Mouse (Mus musculus) gastrocnemius, adult 2 months (tissue): ENCODE data around the gene Ogfod3. TPM values are rescaled to one million over a fixed set of nuclear protein-coding genes. Genes with fewer than 3 reads are reported as not detected.
A peak's percentile ranks its signal among the peaks of the same experiment; 100 is the strongest.

Experiments
- DNase-seq: peaks from one replicate; pipeline ENCODE4 v3.0.0; 2022
- H3K27ac ChIP-seq: fragments of 200-600 bp; 2 replicates; pipeline ENCODE4 v1.8.1; 2022; ENCODE audit warnings: mild to moderate bottlenecking
- H3K4me3 ChIP-seq: fragments of 200-600 bp; 2 replicates; pipeline ENCODE4 v1.8.1; 2022; ENCODE audit warnings: mild to moderate bottlenecking, moderate library complexity
- CTCF ChIP-seq: fragments of 200-600 bp; IDR thresholded peaks from 2 replicates; pipeline ENCODE4 v1.8.1; 2022; ENCODE audit warnings: antibody characterized with exemption, mild to moderate bottlenecking, moderate library complexity
- intact Hi-C: fragments of 180-260 bp; cut with DNase I; formaldehyde crosslinking; loops from one replicate; pipeline ENCODE4 v1.15.1; 2025
- total RNA-seq, 2 experiments: library from RNA; stranded (reverse); gene quantifications; 2 replicates each; pipeline ENCODE4 v1.2.3; 2021

The Ogfod3 gene
- total RNA-seq, 2 experiments from 2014 or later, result 11.4 to 14.1 TPM

- TF ChIP-seq CTCF, result peak; percentile 83
- intact Hi-C loops, result no loop called here
- Histone ChIP-seq H3K27ac (no peak overlapping the region; the same call in 1 of the 2 replicates), H3K4me3 (no peak overlapping the region)
- DNase-seq, result peak; percentile 65
Measured at GRCm38 (mm10) chr11:121176285-121177270, 27.9 kb downstream of the Ogfod3 start.

- intact Hi-C loops, result no loop called here
- DNase-seq, result no peak
- no peak overlapping the region for H3K4me3 ChIP-seq
- TF ChIP-seq CTCF, result no peak
- H3K27ac ChIP-seq, result peak overlapping the region; percentile 71
Measured at GRCm38 (mm10) chr11:121174234-121174633, 30.3 kb downstream of the Ogfod3 start.

GRCm38 (mm10) chr11:121173203-121173602 lies 31.3 kb downstream of the Ogfod3 start:
- intact Hi-C loops, result no loop called here
- TF ChIP-seq CTCF, result no peak
- Histone ChIP-seq H3K4me3 (no peak overlapping the region), H3K27ac (peak overlapping the region; percentile 71)
- DNase-seq, result peak; percentile 73

- DNase-seq, result no peak
- H3K4me3 ChIP-seq, result no peak overlapping the region
- peak overlapping the region; percentile 76 for H3K27ac ChIP-seq
- no peak for TF ChIP-seq CTCF
- intact Hi-C loops, result no loop called here
Measured at GRCm38 (mm10) chr11:121163751-121164150, 40.8 kb downstream of the Ogfod3 start.

GRCm38 (mm10) chr11:121160636-121161346 lies 43.7 kb downstream of the Ogfod3 start:
- DNase-seq, result peak; percentile 90
- H3K27ac ChIP-seq, result peak overlapping the region; percentile 88
- peak overlapping the region; percentile 48 for H3K4me3 ChIP-seq
- intact Hi-C loops, result no loop called here
- TF ChIP-seq CTCF, result no peak

- TF ChIP-seq CTCF, result no peak
- DNase-seq, result no peak
- peak within 1 kb of the TSS; percentile 88 for H3K27ac ChIP-seq
- peak within 1 kb of the TSS; percentile 48 for H3K4me3 ChIP-seq
- intact Hi-C loops, result no loop called here
Measured at GRCm38 (mm10) chr11:121159971-121160370, 44.5 kb downstream of the Ogfod3 start, which contains the start of gene Uts2r. TSS of gene Uts2r (plus strand) at chr11:121160271.

- Histone ChIP-seq H3K27ac (peak overlapping the region; percentile 89), H3K4me3 (peak overlapping the region; percentile 74)
- no peak for TF ChIP-seq CTCF
- intact Hi-C loops, result no loop called here
- DNase-seq, result peak; percentile 93
Measured at GRCm38 (mm10) chr11:121156411-121156891, 48.1 kb downstream of the Ogfod3 start.

GRCm38 (mm10) chr11:121154203-121154602 lies 50.3 kb downstream of the Ogfod3 start:
- Histone ChIP-seq H3K27ac (no peak overlapping the region), H3K4me3 (no peak overlapping the region)
- no peak for TF ChIP-seq CTCF
- intact Hi-C loops, result no loop called here
- no peak for DNase-seq

- no peak for DNase-seq
- TF ChIP-seq CTCF, result peak; percentile 41
- intact Hi-C loops, result no loop called here
- Histone ChIP-seq H3K4me3 (no peak overlapping the region), H3K27ac (no peak overlapping the region)
Measured at GRCm38 (mm10) chr11:121148193-121148592, 56.3 kb downstream of the Ogfod3 start.

- no peak for DNase-seq
- Histone ChIP-seq H3K4me3 (no peak within 1 kb of the TSS), H3K27ac (no peak within 1 kb of the TSS)
- intact Hi-C loops, result no loop called here
- TF ChIP-seq CTCF, result no peak
Measured at GRCm38 (mm10) chr11:121145865-121146264, 58.6 kb downstream of the Ogfod3 start, which contains the start of gene Tex19.1. TSS of gene Tex19.1 (plus strand) at chr11:121146143.

GRCm38 (mm10) chr11:121143325-121144015 lies 61.0 kb downstream of the Ogfod3 start:
- DNase-seq, result no peak
- H3K4me3 ChIP-seq, result no peak overlapping the region
- intact Hi-C loops, result no loop called here
- no peak for TF ChIP-seq CTCF
- no peak overlapping the region for H3K27ac ChIP-seq

GRCm38 (mm10) chr11:121138732-121139131 lies 65.8 kb downstream of the Ogfod3 start:
- peak; percentile 59 for TF ChIP-seq CTCF
- intact Hi-C loops, result no loop called here
- peak overlapping the region; percentile 38; the same call in 1 of the 2 replicates for H3K27ac ChIP-seq
- DNase-seq, result peak; percentile 54
- no peak overlapping the region for H3K4me3 ChIP-seq
